Mouse (Mus musculus): ENCODE measurements around the gene Xndc1.

Gene Xndc1

GRCm38 (mm10) chr7:102081784-102082183 lies 16.5 kb downstream of the Xndc1 start:
- in situ Hi-C loops (cut with MboI, MseI) = no loop called here

GRCm38 (mm10) chr7:102082816-102083215 lies 17.5 kb downstream of the Xndc1 start, which contains the start of gene Trpc2:
Trpc2 (plus strand) TSS chr7:102083116.
- in situ Hi-C loops (cut with MboI, MseI) = no loop called here

GRCm38 (mm10) chr7:102084041-102084696 lies 18.9 kb downstream of the Xndc1 start:
- in situ Hi-C loops (cut with MboI, MseI) = no loop called here

- in situ Hi-C loops (cut with MboI, MseI) = no loop called here
Measured at GRCm38 (mm10) chr7:102087336-102087735, 22.0 kb downstream of the Xndc1 start.

GRCm38 (mm10) chr7:102099760-102100661 lies 34.7 kb downstream of the Xndc1 start:
- in situ Hi-C loops (cut with MboI, MseI) = no loop called here

GRCm38 (mm10) chr7:102100868-102101267 lies 35.6 kb downstream of the Xndc1 start:
- in situ Hi-C loops (cut with MboI, MseI) = no loop called here

- in situ Hi-C loops (cut with MboI, MseI) = no loop called here
Measured at GRCm38 (mm10) chr7:102101487-102101886, 36.2 kb downstream of the Xndc1 start, which contains the start of gene Art1. Art1 (plus strand) TSS chr7:102101743.

GRCm38 (mm10) chr7:102102241-102102640 lies 36.9 kb downstream of the Xndc1 start:
- in situ Hi-C loops (cut with MboI, MseI) = no loop called here

GRCm38 (mm10) chr7:102102696-102103095 lies 37.4 kb downstream of the Xndc1 start:
- in situ Hi-C loops (cut with MboI, MseI) = no loop called here

- in situ Hi-C loops (cut with MboI, MseI) = no loop called here
Measured at GRCm38 (mm10) chr7:102103555-102103954, 38.2 kb downstream of the Xndc1 start.

GRCm38 (mm10) chr7:102104126-102104525 lies 38.8 kb downstream of the Xndc1 start:
- in situ Hi-C loops (cut with MboI, MseI) = no loop called here

- in situ Hi-C loops (cut with MboI, MseI) = no loop called here
Measured at GRCm38 (mm10) chr7:102106700-102107141, 41.4 kb downstream of the Xndc1 start.

- in situ Hi-C loops (cut with MboI, MseI) = no loop called here
Measured at GRCm38 (mm10) chr7:102108206-102108605, 42.9 kb downstream of the Xndc1 start.

- in situ Hi-C loops (cut with MboI, MseI) = no loop called here
Measured at GRCm38 (mm10) chr7:102109171-102109570, 43.9 kb downstream of the Xndc1 start, which contains the start of gene Art5. Art5 (minus strand) TSS chr7:102109489.

GRCm38 (mm10) chr7:102109746-102110145 lies 44.4 kb downstream of the Xndc1 start:
- in situ Hi-C loops (cut with MboI, MseI) = no loop called here

GRCm38 (mm10) chr7:102113151-102113729 lies 47.9 kb downstream of the Xndc1 start:
- in situ Hi-C loops (cut with MboI, MseI) = no loop called here

- in situ Hi-C loops (cut with MboI, MseI) = no loop called here
Measured at GRCm38 (mm10) chr7:102116579-102117331, 51.4 kb downstream of the Xndc1 start, which contains the start of gene Chrna10. Chrna10 (minus strand) TSS chr7:102116828.

GRCm38 (mm10) chr7:102117382-102117781 lies 52.1 kb downstream of the Xndc1 start:
- in situ Hi-C loops (cut with MboI, MseI) = no loop called here

- in situ Hi-C loops (cut with MboI, MseI) = no loop called here
Measured at GRCm38 (mm10) chr7:102120326-102120725, 55.0 kb downstream of the Xndc1 start.

GRCm38 (mm10) chr7:102132395-102132794 lies 67.1 kb downstream of the Xndc1 start:
- in situ Hi-C loops (cut with MboI, MseI) = no loop called here
